Mouse (Mus musculus) ZHBTc4 (cell line): ENCODE data around the gene Tbc1d22a.

Source experiments
- DNase-seq: peaks from one replicate; pipeline ENCODE4 v3.0.0-alpha.2; 2011; ENCODE audit warnings: low read depth, low spot score

Gene Tbc1d22a

GRCm38 (mm10) chr15:86496646-86497045 lies 282.4 kb downstream of the Tbc1d22a start:
- DNase-seq, result no peak

- no peak for DNase-seq
These were observed 286.3 kb downstream of the Tbc1d22a start for GRCm38 (mm10) chr15:86500536-86500935.

GRCm38 (mm10) chr15:86503413-86503812 lies 289.2 kb downstream of the Tbc1d22a start:
- DNase-seq, result no peak

- no peak for DNase-seq
These were observed 292.4 kb downstream of the Tbc1d22a start for GRCm38 (mm10) chr15:86506666-86507065.

GRCm38 (mm10) chr15:86507546-86507945 lies 293.3 kb downstream of the Tbc1d22a start:
- no peak for DNase-seq

- no peak for DNase-seq
These were observed 294.3 kb downstream of the Tbc1d22a start for GRCm38 (mm10) chr15:86508406-86509176.

GRCm38 (mm10) chr15:86509601-86510000 lies 295.3 kb downstream of the Tbc1d22a start:
- DNase-seq, result no peak

- DNase-seq, result no peak
These were observed 296.9 kb downstream of the Tbc1d22a start for GRCm38 (mm10) chr15:86511181-86511580.

GRCm38 (mm10) chr15:86513336-86513735 lies 299.1 kb downstream of the Tbc1d22a start:
- no peak for DNase-seq

GRCm38 (mm10) chr15:86520201-86520600 lies 305.9 kb downstream of the Tbc1d22a start:
- DNase-seq, result no peak

- no peak for DNase-seq
These were observed 321.1 kb downstream of the Tbc1d22a start for GRCm38 (mm10) chr15:86535356-86535755.

- no peak for DNase-seq
These were observed 328.1 kb downstream of the Tbc1d22a start for GRCm38 (mm10) chr15:86542371-86542770.

GRCm38 (mm10) chr15:86544122-86544795 lies 330.0 kb downstream of the Tbc1d22a start:
- peak; percentile 35 for DNase-seq
